In the genomic region with DNA sequence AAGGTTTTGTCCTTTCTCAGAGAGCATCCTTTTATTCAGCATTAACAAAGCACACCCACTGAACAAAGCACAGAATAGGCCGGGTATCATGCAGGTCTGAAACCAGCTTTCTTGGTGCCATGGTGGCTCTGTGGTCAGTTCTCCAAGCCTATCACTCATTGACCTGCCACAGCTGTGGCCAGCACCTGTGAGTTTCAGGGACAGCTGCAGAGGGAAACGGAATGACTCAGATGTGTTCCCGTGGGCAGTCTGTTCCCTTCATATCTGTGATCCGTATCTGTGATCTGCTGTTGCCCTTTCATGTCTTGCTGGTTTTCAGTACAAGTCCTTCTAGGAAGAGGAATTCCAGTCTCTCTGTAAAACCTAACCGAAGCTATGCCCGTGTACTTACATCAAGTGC, we compare ENCODE assay signal across 32 mouse cellular contexts. TPM values are rescaled to one million over a fixed set of nuclear protein-coding genes. Genes with fewer than 3 reads are reported as not detected.
"Had no signal": no experiment of that assay in that cellular context is flagged by ENCODE, and none has a peak within 500 bp of the region (broad histone marks: within the 10 kb centered on the region; RNA-seq: fewer than 3 reads in every experiment).

No protein-coding gene starts in this region.

- H3K9me3 ChIP-seq: lung, embryonic 15.5 days; megakaryocyte, embryonic 14.5 days; midbrain, embryonic 12.5 days; midbrain, embryonic 15.5 days; neural tube, embryonic 13.5 days had no signal

- H3K27ac ChIP-seq: kidney, postnatal 0 days; layer of hippocampus, adult 2 months; liver, embryonic 14.5 days; lung, embryonic 15.5 days; midbrain, embryonic 12.5 days; midbrain, embryonic 15.5 days; neural tube, embryonic 13.5 days had no signal

- H3K4me3 ChIP-seq: layer of hippocampus, adult 2 months; lung, embryonic 15.5 days; megakaryocyte, embryonic 14.5 days; midbrain, embryonic 12.5 days; midbrain, embryonic 15.5 days; neural tube, embryonic 13.5 days had no signal

- H3K9ac ChIP-seq: liver, embryonic 14.5 days; lung, embryonic 15.5 days; midbrain, embryonic 12.5 days; midbrain, embryonic 15.5 days; neural tube, embryonic 13.5 days had no signal

- H3K4me2 ChIP-seq: liver, embryonic 11.5 days; lung, embryonic 15.5 days; midbrain, embryonic 12.5 days; midbrain, embryonic 15.5 days; neural tube, embryonic 13.5 days had no signal

- H3K4me1 ChIP-seq: lung, embryonic 15.5 days; midbrain, embryonic 12.5 days; midbrain, embryonic 15.5 days; neural tube, embryonic 13.5 days had no signal

- ATAC-seq: intestine, postnatal 0 days; midbrain, embryonic 15.5 days had no signal

- H3K36me3 ChIP-seq: lung, embryonic 15.5 days; midbrain, embryonic 12.5 days; midbrain, embryonic 15.5 days; neural tube, embryonic 13.5 days had no signal

- DNase-seq: kidney, adult 2 months; kidney, postnatal 25 days; layer of hippocampus, adult 9-11 months; lung, adult 18-20 months; lung, postnatal 10 days; lung, postnatal 36 days; retina, postnatal 1 day; right cerebral cortex, postnatal 25 days; spleen, adult 18-20 months; thymus, adult 18-20 months; thymus, postnatal 36 days had no signal

- H3K27me3 ChIP-seq: lung, embryonic 15.5 days; midbrain, embryonic 15.5 days; neural tube, embryonic 13.5 days had no signal

RNA-seq across cellular contexts. Expression of gene Gpnmb, which starts 10.2 kb away (rescaled TPM):
- total RNA-seq: neutrophil, adult 5-6 weeks had no signal

RNA-seq across cellular contexts. Expression of gene Svs1, which starts 59.8 kb away (rescaled TPM):
- total RNA-seq: layer of hippocampus, adult 2 months; layer of hippocampus, postnatal 25 days; left cerebral cortex, adult 18-20 months; left cerebral cortex, postnatal 36 days; neutrophil, adult 5-6 weeks had no signal
- polyA plus RNA-seq: intestine, postnatal 0 days; kidney, embryonic 14.5 days; kidney, postnatal 0 days; large intestine, adult 2 months; limb, embryonic 11.5 days; limb, embryonic 14.5 days; liver, embryonic 11.5 days; liver, embryonic 14.5 days; lung, embryonic 15.5 days; midbrain, embryonic 12.5 days; midbrain, embryonic 15.5 days; neural tube, embryonic 13.5 days; stomach, embryonic 16.5 days; testis, adult 2 months; urinary bladder, adult 2 months had no signal
